Mouse (Mus musculus) liver, postnatal 0 days (tissue): ENCODE results near the gene Pum2. TPM values are rescaled to one million over a fixed set of nuclear protein-coding genes. Genes with fewer than 3 reads are reported as not detected.
"Not testable (repeated sequence)": the region's sequence is repeated elsewhere in the genome, so short reads cannot be mapped to it uniquely, and the experiment has no call there.

ENCODE experiments used
- ATAC-seq: fragments of 200-750 bp; cut with Nextera tagmentation; 2 replicates; pipeline ENCODE4 v1.8.0; 2017; ENCODE audit warnings: mild to moderate bottlenecking, moderate library complexity
- DNase-seq: peaks from one replicate; pipeline ENCODE4 v3.0.0-alpha.2; 2016
- H3K27ac ChIP-seq: fragments of 300-500 bp; sonication (generic); 2 replicates; pipeline ENCODE4 v1.5.1; 2014; ENCODE audit warnings: antibody characterized with exemption, moderate library complexity, mild to moderate bottlenecking, low read depth
- H3K27me3 ChIP-seq: fragments of 300-500 bp; sonication (generic); 2 replicates; pipeline ENCODE4 v1.6.1; 2014; ENCODE audit warnings: low read length, control low read depth, mixed read lengths; ENCODE audit not compliant: insufficient read depth
- H3K36me3 ChIP-seq: fragments of 300-500 bp; sonication (generic); replicated peaks from 2 replicates; pipeline ENCODE4 v1.6.1; 2014; ENCODE audit warnings: mild to moderate bottlenecking, control low read depth, low read length, moderate library complexity, mixed read lengths; ENCODE audit not compliant: insufficient read depth
- H3K4me1 ChIP-seq: fragments of 300-500 bp; sonication (generic); 2 replicates; pipeline ENCODE4 v1.6.1; 2014; ENCODE audit warnings: antibody characterized with exemption, mild to moderate bottlenecking, control low read depth; ENCODE audit not compliant: insufficient read depth
- H3K4me2 ChIP-seq: fragments of 300-500 bp; sonication (generic); 2 replicates; pipeline ENCODE4 v1.6.1; 2014; ENCODE audit warnings: low read depth, mild to moderate bottlenecking, low read length, moderate library complexity, mixed read lengths
- H3K4me3 ChIP-seq: fragments of 300-500 bp; sonication (generic); 2 replicates; pipeline ENCODE4 v1.5.1; 2014; ENCODE audit warnings: low read depth, low read length
- H3K9ac ChIP-seq: fragments of 300-500 bp; sonication (generic); replicated peaks from 2 replicates; pipeline ENCODE4 v1.6.1; 2014; ENCODE audit warnings: mild to moderate bottlenecking, moderate library complexity
- H3K9me3 ChIP-seq: fragments of 300-500 bp; sonication (generic); 2 replicates; pipeline ENCODE4 v1.6.1; 2016; ENCODE audit warnings: mild to moderate bottlenecking, control low read depth, low read length, mixed read lengths
- CTCF ChIP-seq: sonication (generic); IDR thresholded peaks from 2 replicates; pipeline ENCODE4 v1.5.1; 2016; ENCODE audit warnings: antibody characterized with exemption, low read depth
- EP300 ChIP-seq: IDR thresholded peaks from 2 replicates; pipeline ENCODE4 v1.6.1; 2016; ENCODE audit warnings: antibody characterized with exemption, low read depth, mild to moderate bottlenecking
- WGBS: fragments of 180-500 bp; shearing (Covaris S2); extraction: QIAGEN DNeasy Blood & Tissue Kit; methylation state at CpG from one replicate; pipeline ENCODE4 v1.1.7; 2014; ENCODE audit not compliant: insufficient replicate concordance; 5-methylcytosine and 5-hydroxymethylcytosine counted together
- polyA plus RNA-seq: library from polyadenylated mRNA; unstranded; fragments of >200 nt; fragmentation: Nextera tagmentation; extraction: Ambion mirVana; gene quantifications from 2 replicates; pipeline ENCODE4 v1.2.1, GENCODE M21; 2015

Gene Pum2
- polyA plus RNA-seq, 1 experiment from 2014 or later: 11.9 TPM

DNA sequence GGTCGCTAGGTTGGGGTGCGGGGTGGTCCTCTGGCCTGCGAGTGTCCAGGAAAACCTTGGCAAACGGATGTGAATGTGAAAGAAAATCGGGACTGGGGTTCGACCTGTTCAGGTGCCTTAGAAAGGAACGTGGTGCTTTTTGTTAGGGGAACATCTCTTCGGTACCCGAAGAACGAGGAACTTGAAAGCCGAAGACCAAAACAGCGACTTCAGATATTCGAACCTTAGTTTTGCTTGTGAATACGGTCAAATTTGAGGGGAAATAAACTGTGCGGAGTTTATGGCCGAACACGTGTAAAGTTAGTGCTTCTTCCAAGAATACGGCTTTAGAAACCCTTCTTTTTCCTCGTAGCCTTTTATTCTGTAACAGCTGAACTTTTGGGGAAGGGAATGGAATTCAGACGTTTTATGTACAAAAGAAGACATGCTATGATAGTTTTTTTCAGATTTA is 982 bp downstream of the Pum2 start:
- Histone ChIP-seq H3K36me3 (peaks cover 2% of the 10 kb centered on the region; the same call in 1 of the 2 replicates), H3K9me3 (no peaks in the 10 kb centered on the region), H3K9ac (peak overlapping the region; percentile 97), H3K4me3 (peak overlapping the region; percentile 93), H3K27ac (peak overlapping the region; percentile 97), H3K4me2 (peak overlapping the region; percentile 88), H3K4me1 (peaks cover 30% of the 10 kb centered on the region), H3K27me3 (no peaks in the 10 kb centered on the region)
- no peak for DNase-seq
- 0% methylated on average over 20 of the region's 20 CpGs for WGBS
- TF ChIP-seq EP300: no peak
- TF ChIP-seq CTCF: no peak
- ATAC-seq: no peak

DNA sequence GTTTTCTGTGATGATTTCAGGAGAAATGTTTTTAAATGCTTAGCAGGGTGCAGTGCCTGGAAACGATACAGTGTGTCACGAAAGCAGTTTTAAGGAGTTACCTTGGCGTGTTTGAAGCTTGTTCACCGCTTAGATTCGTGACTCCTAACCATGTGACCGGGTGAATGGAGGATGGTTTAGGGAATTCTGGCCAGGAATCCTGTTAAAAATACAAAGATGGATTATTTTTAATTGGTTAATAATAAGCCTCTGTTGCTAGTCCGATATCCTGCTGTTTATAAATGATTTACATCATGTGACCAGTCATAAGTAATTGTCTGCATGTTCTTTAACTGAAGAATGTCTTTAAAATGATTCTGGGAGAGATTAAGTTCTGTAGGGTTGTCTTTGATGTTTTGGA is 1.4 kb downstream of the Pum2 start:
- peak overlapping the region; percentile 88 for H3K4me2 ChIP-seq
- H3K4me3 ChIP-seq: peak overlapping the region; percentile 93
- peaks cover 2% of the 10 kb centered on the region; the same call in 1 of the 2 replicates for H3K36me3 ChIP-seq
- H3K9ac ChIP-seq: peak overlapping the region; percentile 97
- no peak for ATAC-seq
- no peaks in the 10 kb centered on the region for H3K27me3 ChIP-seq
- H3K9me3 ChIP-seq: no peaks in the 10 kb centered on the region
- no peak for DNase-seq
- TF ChIP-seq CTCF: no peak
- TF ChIP-seq EP300: no peak
- WGBS: 1% methylated on average over 7 of the region's 7 CpGs
- peak overlapping the region; percentile 97 for H3K27ac ChIP-seq
- peaks cover 30% of the 10 kb centered on the region for H3K4me1 ChIP-seq

DNA sequence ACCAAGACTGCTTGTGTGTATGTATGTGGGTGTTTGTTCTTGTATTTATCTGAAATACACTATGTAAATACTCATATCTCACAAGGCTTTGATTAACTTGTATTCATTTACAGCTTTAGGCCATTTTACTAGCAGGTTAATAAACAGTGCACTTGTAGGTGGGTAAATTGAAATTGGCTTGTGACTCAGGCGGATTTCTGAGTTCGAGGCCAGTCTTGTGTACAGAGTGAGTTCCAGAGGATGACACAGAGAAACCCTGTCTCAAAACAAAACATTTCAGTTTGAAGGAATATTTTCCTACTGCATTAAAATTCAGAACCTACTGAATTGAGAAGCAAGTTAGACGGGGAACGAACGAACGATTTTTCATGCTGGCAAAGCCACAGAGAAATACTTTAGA is 2.4 kb downstream of the Pum2 start:
- Histone ChIP-seq H3K4me3 (peak overlapping the region; percentile 93), H3K36me3 (peaks cover 2% of the 10 kb centered on the region; the same call in 1 of the 2 replicates), H3K27ac (peak overlapping the region; percentile 17; the same call in 1 of the 2 replicates), H3K4me2 (peak overlapping the region; percentile 88), H3K4me1 (peaks cover 30% of the 10 kb centered on the region), H3K9ac (0 out of 2 replicates have a peak overlapping the region, but pooled peaks have one; percentile 0), H3K9me3 (no peaks in the 10 kb centered on the region), H3K27me3 (no peaks in the 10 kb centered on the region)
- ATAC-seq (no peak), DNase-seq (no peak)
- WGBS: 60% methylated on average over 6 of the region's 6 CpGs
- no peak for TF ChIP-seq EP300
- no peak for TF ChIP-seq CTCF

DNA sequence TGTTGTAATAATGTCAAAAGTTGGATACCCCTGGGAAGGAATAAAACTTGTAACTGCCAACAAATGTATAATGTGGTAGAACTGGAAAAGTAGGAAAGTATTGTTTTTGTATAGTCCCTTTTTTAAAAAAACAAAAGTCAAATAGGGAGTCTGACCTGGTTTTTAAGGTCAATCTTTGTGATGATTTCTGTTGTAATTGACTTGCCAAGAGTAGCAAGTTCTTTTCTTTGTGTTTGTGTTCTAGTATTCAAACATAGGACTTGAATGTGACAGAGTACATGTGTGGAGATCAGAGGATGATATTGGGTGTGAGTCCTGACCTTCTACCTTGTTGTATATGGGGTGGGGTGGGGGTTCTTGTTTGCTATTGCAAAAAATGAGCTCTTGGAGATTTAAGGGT is 4.0 kb downstream of the Pum2 start:
- no peaks in the 10 kb centered on the region for H3K9me3 ChIP-seq
- ATAC-seq (no peak), DNase-seq (no peak)
- peaks cover 2% of the 10 kb centered on the region; the same call in 1 of the 2 replicates for H3K36me3 ChIP-seq
- H3K4me3 ChIP-seq: no peak overlapping the region
- no peak overlapping the region for H3K27ac ChIP-seq
- H3K4me2 ChIP-seq: no peak overlapping the region
- TF ChIP-seq CTCF: no peak
- no peak for TF ChIP-seq EP300
- H3K9ac ChIP-seq: no peak overlapping the region
- no peaks in the 10 kb centered on the region for H3K27me3 ChIP-seq
- H3K4me1 ChIP-seq: peaks cover 33% of the 10 kb centered on the region

DNA sequence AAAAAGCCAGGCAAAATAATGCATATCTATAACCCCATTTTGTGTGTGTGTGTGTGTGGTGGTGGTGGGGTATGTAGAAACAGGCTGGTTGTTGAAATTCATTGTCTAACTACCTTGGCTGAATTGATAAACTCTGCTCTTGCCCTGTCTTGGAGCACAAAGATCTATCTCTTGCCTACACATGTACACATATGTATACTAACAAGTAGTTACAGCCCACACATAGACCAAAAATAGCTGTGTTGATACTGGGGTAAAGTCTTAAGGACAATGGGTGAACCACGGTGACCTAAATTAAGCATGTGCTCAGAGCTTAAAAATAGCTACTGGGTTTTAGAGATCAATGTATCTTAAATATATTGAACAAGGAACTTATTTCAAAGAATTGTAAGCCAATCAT is 10.3 kb downstream of the Pum2 start:
- Histone ChIP-seq H3K9ac (no peak overlapping the region), H3K4me2 (no peak overlapping the region), H3K9me3 (no peaks in the 10 kb centered on the region), H3K36me3 (peaks cover 2% of the 10 kb centered on the region; the same call in 1 of the 2 replicates), H3K4me1 (peaks cover 10% of the 10 kb centered on the region), H3K4me3 (no peak overlapping the region), H3K27ac (no peak overlapping the region), H3K27me3 (no peaks in the 10 kb centered on the region)
- DNase-seq: no peak
- WGBS: 54% methylated on average over 1 of the region's 1 CpGs
- TF ChIP-seq EP300: no peak
- TF ChIP-seq CTCF: no peak
- no peak for ATAC-seq

DNA sequence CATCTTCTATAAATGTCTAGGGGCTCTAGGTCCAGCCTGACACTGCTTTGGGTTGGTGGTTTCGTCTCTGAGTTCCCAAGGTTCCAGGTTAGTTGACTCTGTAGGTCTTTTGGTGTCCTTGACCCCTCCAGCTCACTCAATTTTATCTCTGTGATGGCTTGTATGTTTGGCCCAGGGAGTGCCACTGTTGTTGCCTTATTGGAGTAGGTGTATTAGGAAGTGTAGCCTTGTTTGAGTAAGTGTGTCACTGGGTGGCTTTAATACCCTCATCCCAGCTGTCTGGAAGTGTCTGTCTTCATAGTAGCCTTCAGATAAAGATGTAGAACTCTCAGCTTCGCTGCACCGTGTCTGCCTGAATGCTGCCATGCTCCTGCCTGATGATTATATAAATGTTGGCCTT is 11.1 kb downstream of the Pum2 start:
- 84% methylated on average over 3 of the region's 3 CpGs for WGBS

DNA sequence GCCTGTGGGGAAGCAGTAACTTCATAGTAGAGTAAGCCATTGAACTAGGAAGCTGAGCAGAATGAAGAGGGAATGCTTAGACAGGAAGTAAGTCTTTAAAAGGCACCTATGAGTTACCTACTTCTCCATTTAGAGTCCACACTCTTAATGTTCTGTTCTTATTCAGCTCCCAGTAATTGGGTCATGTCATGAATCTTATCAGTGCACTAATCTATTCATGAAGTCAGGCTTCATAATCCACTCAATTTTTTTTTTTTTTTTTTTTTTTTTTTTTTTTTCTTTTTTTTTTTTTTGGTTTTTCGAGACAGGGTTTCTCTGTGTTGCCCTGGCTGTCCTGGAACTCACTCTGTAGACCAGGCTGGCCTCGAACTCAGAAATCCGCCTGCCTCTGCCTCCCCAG is 15.9 kb downstream of the Pum2 start:
- not testable (repeated sequence) for H3K27ac ChIP-seq, H3K4me2 ChIP-seq, H3K4me3 ChIP-seq, H3K27me3 ChIP-seq, DNase-seq, H3K36me3 ChIP-seq, H3K9ac ChIP-seq, ATAC-seq, H3K9me3 ChIP-seq, H3K4me1 ChIP-seq
- 85% methylated on average over 3 of the region's 3 CpGs for WGBS

More for the DNA sequence above, 11.1 kb downstream of the Pum2 start:
- Histone ChIP-seq H3K27ac (no peak overlapping the region), H3K4me2 (no peak overlapping the region), H3K36me3 (no peaks in the 10 kb centered on the region), H3K4me3 (no peak overlapping the region), H3K27me3 (no peaks in the 10 kb centered on the region), H3K9ac (no peak overlapping the region), H3K4me1 (peaks cover 7% of the 10 kb centered on the region; the same call in 1 of the 2 replicates), H3K9me3 (no peaks in the 10 kb centered on the region)
- ATAC-seq (no peak), DNase-seq (no peak)
- TF ChIP-seq EP300 (no peak), CTCF (no peak)
